Mouse (Mus musculus): Measurements from ENCODE around the gene Vgll4. TPM values are rescaled to one million over a fixed set of nuclear protein-coding genes. Genes with fewer than 3 reads are reported as not detected.

The Vgll4 gene
- total and polyA plus RNA-seq, 2 experiments = 24.3 to 44.5 TPM

DNA sequence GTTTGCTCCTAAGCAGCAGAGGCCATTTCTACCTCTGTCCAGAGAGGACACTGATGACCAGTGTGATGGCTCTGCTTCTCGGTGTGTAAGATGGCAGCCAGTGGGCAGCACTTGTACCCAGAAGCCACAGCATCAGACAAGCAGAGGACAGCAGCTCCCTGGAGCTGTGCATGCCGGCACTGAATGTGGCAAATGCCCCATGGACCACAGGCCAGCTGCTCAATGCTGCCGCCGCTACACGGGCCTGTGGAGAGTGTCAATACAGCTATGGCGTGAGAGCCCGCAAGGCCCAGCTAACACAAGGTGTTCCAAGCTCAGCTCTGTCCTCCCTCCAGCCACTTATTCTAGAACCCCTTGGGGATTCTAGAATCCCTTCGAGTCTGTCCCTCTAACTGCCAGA lies 105.4 kb downstream of the Vgll4 start:
- peaks cover 13% of the 10 kb centered on the region; the same call in 1 of the 2 replicates for H3K36me3 ChIP-seq (ENCODE audit: control insufficient read depth, insufficient read depth, low read length)
- 61% methylated on average over 8 of the region's 8 CpGs for WGBS

DNA sequence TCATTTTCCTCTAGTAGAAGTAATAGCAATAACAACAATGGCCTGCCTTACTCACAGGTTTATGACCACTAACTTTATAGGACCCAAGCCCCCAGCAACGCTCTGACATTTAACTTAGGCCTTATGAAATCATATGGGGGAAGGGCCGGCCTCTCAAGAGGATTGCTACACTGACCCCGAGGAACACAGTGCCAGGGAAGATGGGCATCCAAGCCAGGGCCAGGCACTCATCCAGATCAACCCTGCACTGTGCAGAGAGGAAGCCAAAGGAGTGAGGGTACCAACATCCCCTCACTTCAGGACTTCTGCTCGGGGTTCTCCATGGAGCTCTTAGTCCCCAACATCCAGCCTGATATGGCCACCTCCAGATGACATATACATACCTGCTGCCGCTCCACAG lies 106.3 kb downstream of the Vgll4 start:
- peaks cover 24% of the 10 kb centered on the region for H3K4me1 ChIP-seq (ENCODE audit: control insufficient read depth, insufficient read depth, low read length)
- no peak for TF ChIP-seq CTCF (IDR thresholded peaks at IDR 0.05; ENCODE audit: low read depth, low read length)
- TF ChIP-seq POLR2A (IDR thresholded peaks at IDR 0.05; ENCODE audit: extremely low read depth, insufficient read depth, low read length) = no peak
- peak; percentile 75 for DNase-seq (ENCODE audit: extremely low read depth, low read depth, low spot score)
- WGBS = 44% methylated on average over 5 of the region's 5 CpGs
- no peak overlapping the region for H3K4me3 ChIP-seq (ENCODE audit: insufficient read depth, low read depth, low read length)
- H3K9ac ChIP-seq (ENCODE audit: low read depth, low read length) = no peak overlapping the region
- H3K27ac ChIP-seq (replicated peaks; ENCODE audit: insufficient read depth, low read depth, low read length) = no peak overlapping the region
- peaks cover 16% of the 10 kb centered on the region for H3K79me2 ChIP-seq (ENCODE audit: control insufficient read depth, insufficient read depth, low read length)
- no peaks in the 10 kb centered on the region for H3K27me3 ChIP-seq (ENCODE audit: control insufficient read depth, insufficient read depth, low read length)
- peaks cover 13% of the 10 kb centered on the region; the same call in 1 of the 2 replicates for H3K36me3 ChIP-seq (ENCODE audit: control insufficient read depth, insufficient read depth, low read length)

More for the DNA sequence above, 105.4 kb downstream of the Vgll4 start:
- Histone ChIP-seq H3K4me1 (ENCODE audit: control insufficient read depth, insufficient read depth, low read length) (peaks cover 24% of the 10 kb centered on the region), H3K9ac (ENCODE audit: low read depth, low read length) (no peak overlapping the region), H3K27me3 (ENCODE audit: control insufficient read depth, insufficient read depth, low read length) (no peaks in the 10 kb centered on the region), H3K27ac (replicated peaks; ENCODE audit: insufficient read depth, low read depth, low read length) (peak overlapping the region; percentile 51), H3K4me3 (ENCODE audit: insufficient read depth, low read depth, low read length) (no peak overlapping the region), H3K79me2 (ENCODE audit: control insufficient read depth, insufficient read depth, low read length) (peaks cover 24% of the 10 kb centered on the region)
- TF ChIP-seq CTCF (IDR thresholded peaks at IDR 0.05; ENCODE audit: low read depth, low read length) (no peak), POLR2A (IDR thresholded peaks at IDR 0.05; ENCODE audit: extremely low read depth, insufficient read depth, low read length) (no peak)
- no peak for DNase-seq (ENCODE audit: extremely low read depth, low read depth, low spot score)

GRCm38 (mm10) chr6:114862046-114862445 lies 107.7 kb downstream of the Vgll4 start:
- Histone ChIP-seq H3K9ac (ENCODE audit: low read depth, low read length) (no peak overlapping the region), H3K4me3 (ENCODE audit: insufficient read depth, low read depth, low read length) (no peak overlapping the region), H3K27me3 (ENCODE audit: control insufficient read depth, insufficient read depth, low read length) (no peaks in the 10 kb centered on the region), H3K79me2 (ENCODE audit: control insufficient read depth, insufficient read depth, low read length) (peaks cover 10% of the 10 kb centered on the region), H3K4me1 (ENCODE audit: control insufficient read depth, insufficient read depth, low read length) (peaks cover 29% of the 10 kb centered on the region), H3K27ac (replicated peaks; ENCODE audit: insufficient read depth, low read depth, low read length) (no peak overlapping the region), H3K36me3 (ENCODE audit: control insufficient read depth, insufficient read depth, low read length) (peaks cover 13% of the 10 kb centered on the region; the same call in 1 of the 2 replicates)
- TF ChIP-seq CTCF (IDR thresholded peaks at IDR 0.05; ENCODE audit: low read depth, low read length) (no peak), POLR2A (IDR thresholded peaks at IDR 0.05; ENCODE audit: extremely low read depth, insufficient read depth, low read length) (no peak)
- DNase-seq (ENCODE audit: extremely low read depth, low read depth, low spot score) = no peak
- WGBS = 77% methylated on average over 9 of the region's 9 CpGs

GRCm38 (mm10) chr6:114861591-114861990 lies 108.2 kb downstream of the Vgll4 start:
- no peak overlapping the region for H3K9ac ChIP-seq (ENCODE audit: low read depth, low read length)
- peaks cover 13% of the 10 kb centered on the region; the same call in 1 of the 2 replicates for H3K36me3 ChIP-seq (ENCODE audit: control insufficient read depth, insufficient read depth, low read length)
- no peaks in the 10 kb centered on the region for H3K27me3 ChIP-seq (ENCODE audit: control insufficient read depth, insufficient read depth, low read length)
- no peak overlapping the region for H3K4me3 ChIP-seq (ENCODE audit: insufficient read depth, low read depth, low read length)
- no peak for DNase-seq (ENCODE audit: extremely low read depth, low read depth, low spot score)
- H3K4me1 ChIP-seq (ENCODE audit: control insufficient read depth, insufficient read depth, low read length) = peaks cover 25% of the 10 kb centered on the region
- no peak overlapping the region for H3K27ac ChIP-seq (replicated peaks; ENCODE audit: insufficient read depth, low read depth, low read length)
- no peak for TF ChIP-seq POLR2A (IDR thresholded peaks at IDR 0.05; ENCODE audit: extremely low read depth, insufficient read depth, low read length)
- TF ChIP-seq CTCF (IDR thresholded peaks at IDR 0.05; ENCODE audit: low read depth, low read length) = no peak
- WGBS = 91% methylated on average over 9 of the region's 9 CpGs
- H3K79me2 ChIP-seq (ENCODE audit: control insufficient read depth, insufficient read depth, low read length) = peaks cover 6% of the 10 kb centered on the region; the same call in 1 of the 2 replicates

DNA sequence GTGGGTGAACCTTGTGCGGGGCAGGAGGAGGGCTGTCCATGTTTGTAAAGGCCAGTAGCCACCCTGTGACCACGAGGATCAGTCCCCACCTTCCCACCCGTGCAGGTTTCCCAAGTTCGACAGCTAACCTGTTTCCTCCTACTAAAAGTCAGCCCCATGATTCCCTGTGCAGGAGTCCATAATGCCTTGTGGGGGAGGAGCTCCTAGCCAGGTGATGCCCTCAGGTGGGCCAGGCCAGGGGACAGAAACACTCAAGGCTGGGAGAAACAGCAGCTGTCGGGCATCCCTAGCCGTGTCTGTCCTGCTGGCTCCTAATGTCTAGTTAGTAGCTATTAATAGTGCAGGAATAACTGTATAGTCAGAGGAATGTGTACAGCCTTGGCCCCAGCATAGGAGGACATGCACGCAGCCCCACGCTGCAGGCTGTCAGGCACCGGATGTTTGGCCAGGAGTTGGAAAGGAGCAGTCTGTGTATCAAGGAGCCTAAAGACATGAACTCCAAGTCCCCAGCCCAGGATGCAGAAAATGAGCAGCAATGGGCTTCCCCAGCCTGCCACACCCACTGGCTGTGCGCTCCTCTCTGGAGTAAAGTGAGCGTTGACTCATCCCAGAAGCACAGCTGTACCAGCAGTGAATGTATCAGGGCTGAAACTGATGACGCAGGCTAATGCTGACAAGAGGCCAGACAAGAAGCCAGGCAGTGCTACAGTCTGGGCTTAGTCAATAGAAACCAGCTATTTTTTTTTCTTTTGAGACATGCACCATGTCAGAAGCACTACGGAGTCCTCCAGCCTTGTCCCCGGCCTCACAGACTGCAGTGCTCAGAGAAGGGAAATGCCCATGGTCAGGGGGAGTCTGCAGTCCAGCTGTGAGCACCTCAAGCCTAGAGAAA lies 108.9 kb downstream of the Vgll4 start:
- no peak overlapping the region for H3K27ac ChIP-seq (replicated peaks; ENCODE audit: insufficient read depth, low read depth, low read length)
- peaks cover 23% of the 10 kb centered on the region for H3K4me1 ChIP-seq (ENCODE audit: control insufficient read depth, insufficient read depth, low read length)
- peaks cover 6% of the 10 kb centered on the region; the same call in 1 of the 2 replicates for H3K79me2 ChIP-seq (ENCODE audit: control insufficient read depth, insufficient read depth, low read length)
- H3K9ac ChIP-seq (ENCODE audit: low read depth, low read length) = no peak overlapping the region
- DNase-seq (ENCODE audit: extremely low read depth, low read depth, low spot score) = no peak
- no peak overlapping the region for H3K4me3 ChIP-seq (ENCODE audit: insufficient read depth, low read depth, low read length)
- WGBS = 77% methylated on average over 14 of the region's 14 CpGs
- H3K27me3 ChIP-seq (ENCODE audit: control insufficient read depth, insufficient read depth, low read length) = no peaks in the 10 kb centered on the region
- H3K36me3 ChIP-seq (ENCODE audit: control insufficient read depth, insufficient read depth, low read length) = peaks cover 13% of the 10 kb centered on the region; the same call in 1 of the 2 replicates
- TF ChIP-seq CTCF (IDR thresholded peaks at IDR 0.05; ENCODE audit: low read depth, low read length) = no peak
- no peak for TF ChIP-seq POLR2A (IDR thresholded peaks at IDR 0.05; ENCODE audit: extremely low read depth, insufficient read depth, low read length)

DNA sequence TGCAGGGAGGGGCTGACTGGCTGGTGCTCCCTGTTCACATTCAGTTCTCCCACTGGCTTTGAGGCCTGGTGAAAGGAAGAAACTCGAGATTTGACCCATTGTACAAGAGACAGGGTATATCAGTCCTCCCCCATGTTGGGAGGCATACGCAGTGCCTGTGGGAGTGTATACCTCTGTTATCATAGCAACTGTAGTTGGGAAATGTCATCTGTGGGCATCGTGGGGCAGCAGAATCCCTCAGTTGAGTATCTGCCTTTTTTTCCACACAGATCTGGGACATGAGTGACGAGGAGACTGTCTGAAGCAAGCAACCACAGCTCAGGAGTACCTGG lies 111.1 kb downstream of the Vgll4 start:
- H3K4me1 ChIP-seq (ENCODE audit: control insufficient read depth, insufficient read depth, low read length) = peaks cover 7% of the 10 kb centered on the region
- H3K4me3 ChIP-seq (ENCODE audit: insufficient read depth, low read depth, low read length) = no peak overlapping the region
- no peak for DNase-seq (ENCODE audit: extremely low read depth, low read depth, low spot score)
- TF ChIP-seq POLR2A (IDR thresholded peaks at IDR 0.05; ENCODE audit: extremely low read depth, insufficient read depth, low read length) = no peak
- no peak for TF ChIP-seq CTCF (IDR thresholded peaks at IDR 0.05; ENCODE audit: low read depth, low read length)
- no peaks in the 10 kb centered on the region for H3K79me2 ChIP-seq (ENCODE audit: control insufficient read depth, insufficient read depth, low read length)
- peaks cover 13% of the 10 kb centered on the region; the same call in 1 of the 2 replicates for H3K36me3 ChIP-seq (ENCODE audit: control insufficient read depth, insufficient read depth, low read length)
- no peak overlapping the region for H3K27ac ChIP-seq (replicated peaks; ENCODE audit: insufficient read depth, low read depth, low read length)
- 74% methylated on average over 4 of the region's 4 CpGs for WGBS
- H3K9ac ChIP-seq (ENCODE audit: low read depth, low read length) = no peak overlapping the region
- no peaks in the 10 kb centered on the region for H3K27me3 ChIP-seq (ENCODE audit: control insufficient read depth, insufficient read depth, low read length)

Measured in liver, adult 2 months (tissue).